Mouse (Mus musculus) lung, postnatal 0 days (tissue): ENCODE results near the gene Fgd1. TPM values are rescaled to one million over a fixed set of nuclear protein-coding genes. Genes with fewer than 3 reads are reported as not detected.
A peak's percentile ranks its signal among the peaks of the same experiment; 100 is the strongest.

Experiments used
- ATAC-seq: fragments of 200-750 bp; cut with Nextera tagmentation; 2 replicates; pipeline ENCODE4 v1.8.0; 2017; ENCODE audit warnings: moderate library complexity
- DNase-seq: peaks from one replicate; pipeline ENCODE4 v3.0.0-alpha.2; 2016; ENCODE audit warnings: low spot score
- H3K27ac ChIP-seq: fragments of 300-500 bp; sonication (generic); 2 replicates; pipeline ENCODE4 v1.5.1; 2014; ENCODE audit warnings: antibody characterized with exemption, mild to moderate bottlenecking, low read length, mixed read lengths
- H3K27me3 ChIP-seq: fragments of 300-500 bp; sonication (generic); replicated peaks from 2 replicates; pipeline ENCODE4 v1.6.1; 2014; ENCODE audit warnings: low read length, mixed read lengths; ENCODE audit not compliant: insufficient read depth
- H3K36me3 ChIP-seq: fragments of 300-500 bp; sonication (generic); 2 replicates; pipeline ENCODE4 v1.6.1; 2014; ENCODE audit warnings: low read length, mixed read lengths; ENCODE audit not compliant: insufficient read depth
- H3K4me1 ChIP-seq: fragments of 300-500 bp; sonication (generic); 2 replicates; pipeline ENCODE4 v1.6.1; 2014; ENCODE audit warnings: antibody characterized with exemption, low read depth, low read length, mixed read lengths; ENCODE audit not compliant: insufficient read depth
- H3K4me2 ChIP-seq: fragments of 300-500 bp; sonication (generic); replicated peaks from 2 replicates; pipeline ENCODE4 v1.6.1; 2014; ENCODE audit warnings: low read depth, mild to moderate bottlenecking, low read length, moderate library complexity, mixed read lengths
- H3K4me3 ChIP-seq: fragments of 300-500 bp; sonication (generic); 2 replicates; pipeline ENCODE4 v1.5.1; 2014; ENCODE audit warnings: low read depth, low read length
- H3K9ac ChIP-seq: fragments of 300-500 bp; sonication (generic); replicated peaks from 2 replicates; pipeline ENCODE4 v1.6.1; 2014; ENCODE audit warnings: low read depth, mild to moderate bottlenecking
- H3K9me3 ChIP-seq: fragments of 300-500 bp; sonication (generic); 2 replicates; pipeline ENCODE4 v1.6.1; 2016; ENCODE audit warnings: low read length, mixed read lengths
- CTCF ChIP-seq: IDR thresholded peaks from 2 replicates; pipeline ENCODE4 v1.5.1; 2016; ENCODE audit warnings: antibody characterized with exemption, mild to moderate bottlenecking
- EP300 ChIP-seq: IDR thresholded peaks from 2 replicates; pipeline ENCODE4 v1.6.1; 2016; ENCODE audit warnings: antibody characterized with exemption, mild to moderate bottlenecking, control low read depth
- WGBS: fragments of 180-500 bp; shearing (Covaris S2); extraction: QIAGEN DNeasy Blood & Tissue Kit; methylation state at CpG from one replicate; pipeline ENCODE4 v1.1.7; 2014; 5-methylcytosine and 5-hydroxymethylcytosine counted together
- polyA plus RNA-seq: library from polyadenylated mRNA; unstranded; fragments of >200 nt; fragmentation: Nextera tagmentation; extraction: Ambion mirVana; gene quantifications from 2 replicates; pipeline ENCODE4 v1.2.1, GENCODE M21; 2015

Gene Fgd1
- polyA plus RNA-seq: 3.7 and 4.2 TPM in 2 replicates

- TF ChIP-seq CTCF: no peak
- TF ChIP-seq EP300: no peak
- peak within 1 kb of the TSS; percentile 43; the same call in 1 of the 2 replicates for H3K9ac ChIP-seq
- no peaks in the 10 kb centered on the region for H3K27me3 ChIP-seq
- H3K4me3 ChIP-seq: peak within 1 kb of the TSS; percentile 55
- 94% methylated on average over 8 of the region's 8 CpGs for WGBS
- H3K4me2 ChIP-seq: peak within 1 kb of the TSS; percentile 67
- H3K9me3 ChIP-seq: no peaks in the 10 kb centered on the region
- DNase-seq (no peak), ATAC-seq (no peak)
- H3K4me1 ChIP-seq: no peaks in the 10 kb centered on the region; the same call in 1 of the 2 replicates
- no peaks in the 10 kb centered on the region for H3K36me3 ChIP-seq
- H3K27ac ChIP-seq: peak within 1 kb of the TSS; percentile 32; the same call in 1 of the 2 replicates
These were observed at the start of gene Fgd1 for GRCm38 (mm10) chrX:151045850-151046249. TSS of gene Fgd1 (plus strand) at chrX:151046150.

- DNase-seq (no peak), ATAC-seq (no peak)
- no peak overlapping the region for H3K9ac ChIP-seq
- 89% methylated on average over 3 of the region's 3 CpGs for WGBS
- no peak overlapping the region for H3K4me3 ChIP-seq
- no peaks in the 10 kb centered on the region for H3K4me1 ChIP-seq
- TF ChIP-seq EP300: no peak
- no peak overlapping the region for H3K27ac ChIP-seq
- no peaks in the 10 kb centered on the region for H3K27me3 ChIP-seq
- no peaks in the 10 kb centered on the region; the same call in 1 of the 2 replicates for H3K36me3 ChIP-seq
- H3K9me3 ChIP-seq: no peaks in the 10 kb centered on the region
- no peak overlapping the region for H3K4me2 ChIP-seq
These were observed 49.2 kb upstream of the Fgd1 start for GRCm38 (mm10) chrX:150996775-150997174.

- no peaks in the 10 kb centered on the region for H3K27me3 ChIP-seq
- no peaks in the 10 kb centered on the region for H3K9me3 ChIP-seq
- ATAC-seq (peak; percentile 99), DNase-seq (peak; percentile 94)
- TF ChIP-seq CTCF: peak; percentile 75
- TF ChIP-seq EP300: no peak
- 0 out of 2 replicates have a peak within 1 kb of the TSS, but pooled peaks have one; percentile 8 for H3K9ac ChIP-seq
- H3K36me3 ChIP-seq: no peaks in the 10 kb centered on the region
- H3K27ac ChIP-seq: peak within 1 kb of the TSS; percentile 68
- H3K4me1 ChIP-seq: no peaks in the 10 kb centered on the region
- H3K4me3 ChIP-seq: peak within 1 kb of the TSS; percentile 41
- peak within 1 kb of the TSS; percentile 54 for H3K4me2 ChIP-seq
- 17% methylated on average over 40 of the region's 43 CpGs for WGBS
These were observed 28.7 kb upstream of the Fgd1 start, which contains the start of gene Gnl3l for GRCm38 (mm10) chrX:151016938-151017877. TSS of gene Gnl3l (minus strand) at chrX:151017322.

- DNase-seq: peak; percentile 24
- TF ChIP-seq CTCF (no peak), EP300 (no peak)
- peak overlapping the region; percentile 41 for H3K4me3 ChIP-seq
- peak overlapping the region; percentile 54 for H3K4me2 ChIP-seq
- no peaks in the 10 kb centered on the region for H3K27me3 ChIP-seq
- no peaks in the 10 kb centered on the region for H3K9me3 ChIP-seq
- H3K4me1 ChIP-seq: no peaks in the 10 kb centered on the region
- no peak overlapping the region for H3K9ac ChIP-seq
- peak overlapping the region; percentile 68; the same call in 1 of the 2 replicates for H3K27ac ChIP-seq
- 8% methylated on average over 3 of the region's 3 CpGs for WGBS
- H3K36me3 ChIP-seq: no peaks in the 10 kb centered on the region
- ATAC-seq: no peak
These were observed 28.1 kb upstream of the Fgd1 start for GRCm38 (mm10) chrX:151017897-151018296.

- 85% methylated on average over 3 of the region's 3 CpGs for WGBS
- Histone ChIP-seq H3K9me3 (no peaks in the 10 kb centered on the region), H3K4me3 (no peak overlapping the region), H3K27me3 (no peaks in the 10 kb centered on the region), H3K9ac (no peak overlapping the region), H3K36me3 (no peaks in the 10 kb centered on the region), H3K4me1 (no peaks in the 10 kb centered on the region), H3K27ac (no peak overlapping the region), H3K4me2 (no peak overlapping the region)
- DNase-seq (no peak), ATAC-seq (no peak)
- TF ChIP-seq EP300: no peak
- TF ChIP-seq CTCF: no peak
These were observed 27.2 kb upstream of the Fgd1 start for GRCm38 (mm10) chrX:151018798-151019197.

- 25% methylated on average over 3 of the region's 3 CpGs for WGBS
- Histone ChIP-seq H3K9me3 (no peaks in the 10 kb centered on the region), H3K4me1 (no peaks in the 10 kb centered on the region), H3K36me3 (no peaks in the 10 kb centered on the region), H3K4me2 (no peak overlapping the region), H3K9ac (no peak overlapping the region), H3K27ac (no peak overlapping the region; the same call in 1 of the 2 replicates), H3K4me3 (no peak overlapping the region), H3K27me3 (no peaks in the 10 kb centered on the region)
- no peak for ATAC-seq
- no peak for DNase-seq
- TF ChIP-seq EP300 (no peak), CTCF (no peak)
These were observed 14.6 kb upstream of the Fgd1 start for GRCm38 (mm10) chrX:151031400-151031799.
